In genomic region chr4:95202478-95202877, GRCm38 (mm10) we compare ENCODE assay signal across 24 mouse cellular contexts.
DNase-seq lines count a peak whose midpoint lies in the region; ATAC-seq and TF ChIP-seq lines count a peak whose summit lies in the region.
"Had no signal": no experiment of that assay in that cellular context is flagged by ENCODE, and none has a peak within 500 bp of the region (broad histone marks: within the 10 kb centered on the region; RNA-seq: fewer than 3 reads in every experiment).

No protein-coding gene starts in this region.

- no peak for TF ChIP-seq POLR2A in heart, adult 2 months (IDR thresholded peaks at IDR 0.05; ENCODE audit: insufficient read depth, low read depth, low read length)

- intact Hi-C loops in heart, adult 2 months (cut with DNase I): no loop called here

- no peak overlapping the region for H3K4me2 ChIP-seq in liver, embryonic 12.5 days
- no peak overlapping the region for H3K4me2 ChIP-seq in stomach, postnatal 0 days (replicated peaks; ENCODE audit: low read depth)
- H3K4me2 ChIP-seq: embryonic facial prominence, embryonic 13.5 days; embryonic facial prominence, embryonic 15.5 days; forebrain, embryonic 12.5 days had no signal

- TF ChIP-seq CTCF in heart, adult 2 months (IDR thresholded peaks at IDR 0.05): no peak
- no peak for TF ChIP-seq CTCF in stomach, postnatal 0 days (IDR thresholded peaks at IDR 0.05; ENCODE audit: low read depth)

- no peaks in the 10 kb centered on the region for H3K9me3 ChIP-seq in heart, embryonic 10.5 days
- H3K9me3 ChIP-seq in liver, embryonic 12.5 days (replicated peaks): no peaks in the 10 kb centered on the region
- no peaks in the 10 kb centered on the region for H3K9me3 ChIP-seq in stomach, postnatal 0 days (ENCODE audit: control insufficient read depth, low read length)
- H3K9me3 ChIP-seq: embryonic facial prominence, embryonic 13.5 days; embryonic facial prominence, embryonic 15.5 days; forebrain, embryonic 10.5 days; forebrain, embryonic 12.5 days had no signal

- TF ChIP-seq EP300 in heart, adult 2 months (IDR thresholded peaks at IDR 0.05; ENCODE audit: insufficient read depth, low read depth, low read length): no peak
- no peak for TF ChIP-seq EP300 in stomach, postnatal 0 days (optimal IDR thresholded peaks at IDR 0.05)

- H3K36me3 ChIP-seq in heart, embryonic 10.5 days: no peaks in the 10 kb centered on the region
- H3K36me3 ChIP-seq in heart, adult 2 months (ENCODE audit: control insufficient read depth, insufficient read depth, low read length): no peaks in the 10 kb centered on the region
- H3K36me3 ChIP-seq in liver, embryonic 12.5 days: no peaks in the 10 kb centered on the region
- H3K36me3 ChIP-seq in stomach, postnatal 0 days (ENCODE audit: control insufficient read depth, insufficient read depth, low read length): no peaks in the 10 kb centered on the region
- H3K36me3 ChIP-seq: embryonic facial prominence, embryonic 13.5 days; embryonic facial prominence, embryonic 15.5 days; forebrain, embryonic 10.5 days; forebrain, embryonic 12.5 days had no signal

- WGBS in heart, embryonic 10.5 days: 85% methylated on average over 6 of the region's 6 CpGs
- 93% methylated on average over 6 of the region's 6 CpGs for WGBS in heart, adult 2 months
- 59% methylated on average over 6 of the region's 6 CpGs for WGBS in liver, embryonic 12.5 days (ENCODE audit: insufficient replicate concordance)
- 71% methylated on average over 6 of the region's 6 CpGs for WGBS in stomach, postnatal 0 days

- peaks cover 36% of the 10 kb centered on the region for H3K4me1 ChIP-seq in heart, embryonic 10.5 days
- H3K4me1 ChIP-seq in heart, adult 2 months (ENCODE audit: control insufficient read depth, insufficient read depth, low read length): 0 out of 2 replicates have a peak, but pooled peaks cover 1% of the 10 kb centered on the region
- H3K4me1 ChIP-seq in liver, embryonic 12.5 days: peaks cover 21% of the 10 kb centered on the region
- H3K4me1 ChIP-seq in stomach, postnatal 0 days (replicated peaks; ENCODE audit: control insufficient read depth, insufficient read depth): no peaks in the 10 kb centered on the region
- H3K4me1 ChIP-seq: embryonic facial prominence, embryonic 13.5 days; embryonic facial prominence, embryonic 15.5 days had no signal

- no peaks in the 10 kb centered on the region for H3K27me3 ChIP-seq in heart, embryonic 10.5 days (ENCODE audit: insufficient read depth, poor library complexity, severe bottlenecking)
- no peaks in the 10 kb centered on the region for H3K27me3 ChIP-seq in heart, adult 2 months (ENCODE audit: control insufficient read depth, insufficient read depth, low read length)
- H3K27me3 ChIP-seq in liver, embryonic 12.5 days (replicated peaks): no peaks in the 10 kb centered on the region
- H3K27me3 ChIP-seq in stomach, postnatal 0 days (ENCODE audit: control insufficient read depth, insufficient read depth, low read length): no peaks in the 10 kb centered on the region
- H3K27me3 ChIP-seq: embryonic facial prominence, embryonic 13.5 days; embryonic facial prominence, embryonic 15.5 days; forebrain, embryonic 12.5 days had no signal

- no peak overlapping the region for H3K4me3 ChIP-seq in heart, embryonic 10.5 days
- no peak overlapping the region for H3K4me3 ChIP-seq in heart, adult 2 months
- H3K4me3 ChIP-seq in liver, embryonic 12.5 days: no peak overlapping the region
- no peak overlapping the region for H3K4me3 ChIP-seq in stomach, postnatal 0 days (ENCODE audit: low read depth, low read length)
- H3K4me3 ChIP-seq: embryonic facial prominence, embryonic 13.5 days; embryonic facial prominence, embryonic 15.5 days; erythroblast, embryonic 14.5 days; forebrain, embryonic 10.5 days; forebrain, embryonic 12.5 days had no signal

- H3K9ac ChIP-seq in heart, adult 2 months (ENCODE audit: low read depth, low read length): no peak overlapping the region
- no peak overlapping the region for H3K9ac ChIP-seq in liver, embryonic 12.5 days
- H3K9ac ChIP-seq in stomach, postnatal 0 days (ENCODE audit: low read length): no peak overlapping the region
- H3K9ac ChIP-seq: embryonic facial prominence, embryonic 13.5 days; embryonic facial prominence, embryonic 15.5 days; forebrain, embryonic 12.5 days had no signal

- ATAC-seq in liver, embryonic 12.5 days: peak; percentile 76; the same call in 1 of the 2 replicates
- ATAC-seq in stomach, postnatal 0 days (ENCODE audit: low FRiP score, low TSS enrichment): peak; percentile 61
- ATAC-seq: forebrain, embryonic 14.5 days; forebrain, embryonic 16.5 days had no signal

- peak; percentile 74 for DNase-seq in heart, embryonic 10.5 days (ENCODE audit: low spot score)
- no peak for DNase-seq in heart, adult 2 months
- peak; percentile 1 for DNase-seq in kidney, postnatal 10 days
- no peak for DNase-seq in kidney, postnatal 36 days
- no peak for DNase-seq in liver
- DNase-seq in stomach, postnatal 0 days (ENCODE audit: low spot score): no peak
- no peak for DNase-seq in adrenal gland, adult (ENCODE audit: inconsistent age in 2 of 2, low spot score in 1 of 2)
- DNase-seq: adrenal gland, adult 8-10 months; adrenal gland, postnatal 14 days; adrenal gland, postnatal 36 days; cerebellum, adult 18-20 months; cerebellum, adult 8-10 months; cerebellum, adult 9-11 months; cerebellum, postnatal 14 days; cerebellum, postnatal 36 days; embryo, embryonic 11 days had no signal

- H3K79me2 ChIP-seq in heart, adult 2 months (replicated peaks; ENCODE audit: control insufficient read depth, insufficient read depth, low read length): no peaks in the 10 kb centered on the region

- no peak overlapping the region for H3K27ac ChIP-seq in heart, embryonic 10.5 days
- H3K27ac ChIP-seq in heart, adult 2 months: no peak overlapping the region
- H3K27ac ChIP-seq in liver, embryonic 12.5 days: no peak overlapping the region
- 0 out of 2 replicates have a peak overlapping the region, but pooled peaks have one; percentile 8 for H3K27ac ChIP-seq in stomach, postnatal 0 days (replicated peaks)
- H3K27ac ChIP-seq: embryonic facial prominence, embryonic 13.5 days; embryonic facial prominence, embryonic 15.5 days; forebrain, embryonic 10.5 days; forebrain, embryonic 12.5 days had no signal

Comparison
In these comparisons a context has a peak if more than half of its experiments do, and no peak if none do; other contexts are left out.
1. DNase-seq: peak in heart, embryonic 10.5 days (single experiment) and kidney, postnatal 10 days (single experiment); none in heart, adult 2 months (0 of 2), kidney, postnatal 36 days (0 of 2), liver (single experiment), stomach, postnatal 0 days (single experiment) and adrenal gland, adult (0 of 2).